Mouse (Mus musculus): ENCODE data around the gene Rbm20.
A peak's percentile ranks its signal among the peaks of the same experiment; 100 is the strongest.

The Rbm20 gene

GRCm38 (mm10) chr19:53717364-53717763, 40.3 kb downstream of the Rbm20 start:
- DNase-seq (ENCODE audit: low read depth), result no peak

DNA sequence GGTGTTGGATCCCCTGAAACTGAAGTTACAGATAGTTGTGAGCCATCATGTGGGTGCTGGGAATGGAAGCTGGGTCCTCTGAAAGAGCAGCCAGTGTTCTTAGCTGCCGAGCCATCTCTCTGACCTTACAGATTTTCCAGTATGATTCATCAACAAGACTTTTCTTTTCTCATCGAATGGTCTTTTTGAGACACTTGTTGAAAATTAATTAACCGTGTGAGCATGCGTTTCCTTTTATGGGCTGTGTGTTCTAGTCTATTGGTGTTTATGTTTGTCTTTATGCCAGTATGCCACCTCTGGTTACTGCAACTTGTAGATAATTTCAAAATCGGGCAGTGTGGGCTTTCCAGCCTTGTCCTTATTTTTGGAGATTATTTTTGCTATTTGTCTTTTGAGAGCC, 45.1 kb downstream of the Rbm20 start:
- no peak for DNase-seq (ENCODE audit: low read depth)

GRCm38 (mm10) chr19:53724053-53724452, 46.9 kb downstream of the Rbm20 start:
- DNase-seq (ENCODE audit: low read depth), result no peak

- DNase-seq (ENCODE audit: low read depth), result no peak
Observed at GRCm38 (mm10) chr19:53726340-53726739, 49.2 kb downstream of the Rbm20 start.

DNA sequence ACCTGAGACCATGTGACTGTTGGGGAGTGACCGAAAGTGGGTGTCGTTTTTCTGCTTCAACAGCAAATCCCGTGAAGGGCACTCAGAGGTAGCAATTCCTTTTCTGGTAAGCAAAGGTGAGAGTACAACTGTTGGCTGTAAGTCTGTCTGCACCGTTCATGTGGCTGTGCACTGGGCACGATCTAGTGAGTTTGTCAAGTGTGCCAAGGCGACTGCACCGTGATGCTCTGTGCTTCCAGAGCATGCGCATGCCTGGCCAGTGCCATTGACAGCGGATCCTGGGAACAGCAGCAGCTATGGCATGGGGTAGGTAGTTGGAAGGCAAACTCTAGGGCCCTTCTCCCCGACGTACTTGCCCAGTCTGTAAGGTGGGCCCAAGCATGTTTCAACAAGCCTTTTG, 49.6 kb downstream of the Rbm20 start:
- no peak for DNase-seq (ENCODE audit: low read depth)

DNA sequence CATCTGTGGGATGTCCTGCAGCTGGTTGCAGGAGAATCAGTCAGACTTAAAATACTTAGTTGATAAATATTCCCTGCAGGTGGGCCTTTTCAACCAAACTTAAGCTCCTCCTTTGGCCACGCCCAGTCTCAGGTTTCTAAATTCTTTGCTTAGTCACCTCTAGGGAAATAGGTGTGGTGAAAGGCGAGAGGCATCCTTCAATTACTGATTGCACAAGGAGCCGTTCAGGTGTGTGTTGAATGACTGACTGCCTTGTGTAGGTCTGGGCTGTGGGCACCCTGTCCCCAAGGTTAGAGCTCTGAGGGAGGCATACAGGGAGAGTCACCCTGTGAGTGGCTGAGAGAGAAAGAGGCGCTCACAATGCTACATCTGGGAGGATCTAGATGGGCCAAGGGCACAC, 50.2 kb downstream of the Rbm20 start:
- no peak for DNase-seq (ENCODE audit: low read depth)

DNA sequence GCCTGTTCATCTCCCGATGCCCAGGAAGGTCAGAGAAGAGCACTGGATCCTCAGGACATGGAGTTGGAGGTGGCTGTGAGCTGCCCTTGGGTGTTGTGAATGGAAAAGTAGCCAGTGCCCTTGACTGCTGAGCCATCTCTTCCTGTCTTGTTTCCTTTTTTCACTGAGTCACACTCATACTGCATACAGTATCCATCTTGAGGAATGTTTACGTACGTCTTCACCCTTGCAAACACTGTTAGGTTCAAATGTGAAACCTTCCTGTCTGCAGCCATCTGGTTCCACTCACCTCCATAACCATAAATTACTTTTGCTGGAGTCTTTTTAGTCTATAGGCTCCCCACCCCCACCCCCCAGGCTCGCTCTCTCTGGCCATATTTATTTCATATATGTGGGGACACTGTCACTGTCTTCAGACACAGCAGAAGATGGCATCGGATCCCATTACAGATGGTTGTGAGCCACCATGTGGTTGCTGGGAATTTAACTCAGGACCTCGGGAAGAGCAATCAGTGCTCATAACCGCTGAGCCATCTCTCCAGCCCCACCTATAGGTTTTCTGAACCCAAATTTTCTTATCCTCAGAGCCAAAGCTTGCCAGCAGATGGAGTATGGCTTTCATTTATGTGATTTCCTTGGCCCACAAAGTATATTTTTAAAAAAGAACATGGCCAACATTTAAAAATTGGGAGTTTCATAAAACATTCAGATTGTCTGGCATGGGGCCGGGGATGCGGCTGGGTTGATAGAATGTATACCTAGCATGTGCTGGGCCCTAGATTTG, 51.0 kb downstream of the Rbm20 start:
- DNase-seq (ENCODE audit: low read depth), result peak; percentile 51

- no peak for DNase-seq (ENCODE audit: low read depth)
Observed at GRCm38 (mm10) chr19:53729919-53730318, 52.8 kb downstream of the Rbm20 start.

GRCm38 (mm10) chr19:53731761-53732201, 54.7 kb downstream of the Rbm20 start:
- DNase-seq (ENCODE audit: low read depth), result peak; percentile 42

DNA sequence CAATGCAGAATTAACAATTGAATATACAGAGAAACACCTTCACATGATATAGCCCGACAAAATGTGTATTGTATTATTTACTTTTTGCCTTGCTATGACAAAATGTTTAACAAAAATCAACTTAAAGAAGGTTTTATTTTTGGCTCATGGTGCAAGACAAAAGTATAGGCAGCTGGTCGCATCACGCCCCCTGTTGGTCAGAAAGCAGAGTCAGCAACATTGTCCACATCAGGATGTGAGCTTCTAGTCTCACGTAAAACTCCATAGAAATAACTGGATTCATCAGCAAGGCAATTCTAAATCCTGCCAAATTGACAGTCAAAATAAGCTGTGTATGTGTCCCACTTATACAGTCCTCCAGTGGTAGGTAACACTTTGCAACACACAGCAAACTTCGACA, 57.7 kb downstream of the Rbm20 start:
- DNase-seq (ENCODE audit: low read depth), result peak; percentile 45

DNA sequence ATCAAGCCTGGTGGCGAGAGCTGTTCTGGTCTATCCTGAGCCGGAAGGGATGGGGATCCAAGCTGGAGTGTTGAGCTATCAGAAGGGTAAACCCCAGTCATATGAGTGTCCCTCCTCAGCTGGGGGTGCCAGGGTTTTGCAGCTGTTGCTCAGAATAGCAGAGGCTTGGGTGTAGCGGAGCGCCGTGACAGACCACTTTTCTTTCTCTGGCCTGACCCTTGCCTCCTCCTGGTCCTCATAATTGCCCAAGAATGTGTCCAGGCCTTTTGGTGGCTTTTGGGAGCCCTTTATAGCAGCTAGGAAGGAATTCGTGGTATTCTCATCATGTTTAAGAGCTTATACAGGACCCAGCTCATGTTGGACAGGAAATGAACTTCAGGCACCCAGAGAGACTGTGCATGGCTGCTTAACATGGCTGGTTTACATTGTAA, 61.6 kb downstream of the Rbm20 start:
- DNase-seq (ENCODE audit: low read depth), result no peak

- DNase-seq (ENCODE audit: low read depth), result no peak
Observed at GRCm38 (mm10) chr19:53739570-53740266, 62.6 kb downstream of the Rbm20 start.

GRCm38 (mm10) chr19:53740750-53741380, 63.8 kb downstream of the Rbm20 start:
- DNase-seq (ENCODE audit: low read depth), result peak; percentile 32

DNA sequence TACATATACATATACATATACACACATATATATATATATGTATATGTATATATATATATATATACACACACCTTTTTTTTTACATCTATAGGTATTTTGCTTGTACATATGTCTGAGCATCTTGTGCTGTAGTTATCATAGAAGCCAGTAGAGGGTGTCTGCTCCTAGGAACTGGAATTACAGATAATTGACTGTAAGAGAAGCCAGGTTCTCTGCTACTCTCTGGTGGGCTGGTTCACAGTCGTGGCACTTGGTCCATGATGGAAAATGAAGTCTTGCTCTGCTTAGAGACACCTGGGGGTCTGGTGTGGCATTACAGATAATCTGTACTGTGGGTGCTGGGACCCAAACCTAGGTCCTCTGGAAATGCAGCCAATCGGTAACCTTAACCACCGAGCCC, 64.8 kb downstream of the Rbm20 start:
- DNase-seq (ENCODE audit: low read depth), result peak; percentile 66

DNA sequence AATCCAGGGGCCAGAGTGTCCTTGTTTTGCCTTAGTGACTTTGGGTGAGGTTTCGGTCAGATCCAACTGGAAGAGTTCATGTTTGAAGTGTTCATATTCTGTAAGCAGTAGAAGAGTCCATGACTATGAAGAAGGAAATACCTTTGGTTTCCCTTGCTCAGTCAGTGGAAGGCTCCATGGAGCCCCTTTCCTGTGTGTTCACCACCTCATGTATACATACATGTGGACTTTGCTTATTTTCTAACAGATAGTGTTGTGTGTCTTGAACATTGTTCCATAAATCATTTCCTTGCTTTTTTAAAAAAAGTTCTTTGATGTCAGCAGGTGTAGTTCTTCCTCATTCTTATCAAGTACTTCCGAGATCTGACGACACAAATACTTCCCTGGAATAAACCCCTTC, 68.2 kb downstream of the Rbm20 start:
- DNase-seq (ENCODE audit: low read depth), result no peak

GRCm38 (mm10) chr19:53746116-53746515, 69.0 kb downstream of the Rbm20 start:
- peak; percentile 66 for DNase-seq (ENCODE audit: low read depth)

GRCm38 (mm10) chr19:53748236-53748775, 71.2 kb downstream of the Rbm20 start:
- DNase-seq (ENCODE audit: low read depth), result no peak

GRCm38 (mm10) chr19:53749326-53749725, 72.2 kb downstream of the Rbm20 start:
- no peak for DNase-seq (ENCODE audit: low read depth)

GRCm38 (mm10) chr19:53751420-53752185, 74.5 kb downstream of the Rbm20 start:
- no peak for DNase-seq (ENCODE audit: low read depth)

- DNase-seq (ENCODE audit: low read depth), result peak; percentile 37
Observed at GRCm38 (mm10) chr19:53752993-53753392, 75.9 kb downstream of the Rbm20 start.

DNA sequence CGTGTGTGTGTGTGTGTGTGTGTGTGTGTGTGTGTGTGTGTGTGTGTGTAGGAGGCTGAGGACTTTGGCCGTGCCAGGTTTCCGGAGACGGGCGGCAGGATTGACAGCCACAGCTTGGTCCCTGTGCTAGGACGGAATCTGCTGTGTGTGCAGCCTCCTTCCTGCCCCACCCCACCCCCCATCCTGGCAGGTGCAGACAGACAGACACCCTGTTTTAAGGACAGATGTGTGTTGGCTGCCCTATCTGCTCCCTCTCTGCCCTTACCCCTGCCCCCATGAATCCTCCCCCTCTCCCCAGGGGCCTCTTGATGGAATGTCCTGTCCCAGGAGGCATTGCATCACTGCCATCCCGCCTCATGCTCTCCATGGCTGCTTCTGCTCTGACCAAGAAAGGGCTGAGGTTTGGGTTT, 77.3 kb downstream of the Rbm20 start:
- no peak for DNase-seq (ENCODE audit: low read depth)

DNA sequence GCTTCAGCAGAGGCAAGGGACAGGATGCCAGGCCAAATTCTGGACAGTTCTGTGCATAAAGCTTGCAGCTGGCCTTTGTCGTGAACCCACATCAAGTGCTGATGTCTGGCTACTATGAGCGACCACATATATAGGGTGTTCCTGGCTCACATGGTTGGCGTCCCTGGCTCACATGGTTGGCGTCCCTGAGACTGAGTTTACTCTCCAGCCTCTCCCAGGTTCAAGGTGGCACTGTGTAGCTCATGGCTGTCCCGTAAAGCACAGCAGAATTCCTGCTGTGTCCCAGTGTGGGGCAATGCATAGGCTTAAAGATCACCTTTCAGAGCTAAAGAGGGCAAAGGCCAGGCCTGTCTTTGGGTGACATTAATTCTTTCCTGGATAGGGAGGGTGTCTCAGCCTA, 78.2 kb downstream of the Rbm20 start:
- DNase-seq (ENCODE audit: low read depth), result no peak
